14 mouse cellular contexts compared by ENCODE assay signal in genomic region chr2:93361454-93361853, GRCm38 (mm10). TPM values are rescaled to one million over a fixed set of nuclear protein-coding genes. Genes with fewer than 3 reads are reported as not detected.
DNase-seq lines count a peak whose midpoint lies in the region; ATAC-seq and TF ChIP-seq lines count a peak whose summit lies in the region.
"Had no signal": no experiment of that assay in that cellular context is flagged by ENCODE, and none has a peak within 500 bp of the region (broad histone marks: within the 10 kb centered on the region; RNA-seq: fewer than 3 reads in every experiment).

No protein-coding gene starts in this region.

- 8% methylated on average over 5 of the region's 5 CpGs for WGBS in heart, embryonic 11.5 days (ENCODE audit: insufficient replicate concordance)
- WGBS in embryonic facial prominence, embryonic 11.5 days = 16% methylated on average over 5 of the region's 5 CpGs
- WGBS in liver, embryonic 13.5 days (ENCODE audit: insufficient replicate concordance) = 16% methylated on average over 5 of the region's 5 CpGs

- no peaks in the 10 kb centered on the region for H3K4me1 ChIP-seq in heart, embryonic 11.5 days (ENCODE audit: control insufficient read depth, insufficient read depth, low read length)
- peaks cover 44% of the 10 kb centered on the region for H3K4me1 ChIP-seq in G1E (ENCODE audit: insufficient read depth, low read depth, low read length)
- H3K4me1 ChIP-seq in embryonic facial prominence, embryonic 11.5 days (ENCODE audit: control insufficient read depth, insufficient read depth, low read length) = no peaks in the 10 kb centered on the region; the same call in 1 of the 2 replicates
- peaks cover 51% of the 10 kb centered on the region for H3K4me1 ChIP-seq in liver, embryonic 13.5 days (replicated peaks)

- DNase-seq in heart, adult 11 months = peak; percentile 75
- no peak for DNase-seq in G1E (ENCODE audit: low spot score)
- DNase-seq in embryonic facial prominence, embryonic 11.5 days (ENCODE audit: low spot score) = peak; percentile 41
- peak; percentile 33 for DNase-seq in liver, embryonic 13.5 days
- no peak for DNase-seq in spleen, postnatal 14 days (ENCODE audit: low spot score in 2 of 2)
- no peak for DNase-seq in thymus, postnatal 36 days
- DNase-seq in frontal cortex, adult 2 months (ENCODE audit: extremely low spot score in 1 of 2, low spot score in 1 of 2) = no peak
- DNase-seq: gastrocnemius, postnatal 25 days; right cerebral cortex, postnatal 4 days had no signal

- no peak for TF ChIP-seq CTCF in G1E (IDR thresholded peaks at IDR 0.05; ENCODE audit: low read depth, low read length)

- peaks cover 3% of the 10 kb centered on the region; the same call in 1 of the 2 replicates for H3K27me3 ChIP-seq in heart, embryonic 11.5 days (ENCODE audit: control insufficient read depth, insufficient read depth, low read length)
- peaks cover 41% of the 10 kb centered on the region for H3K27me3 ChIP-seq in G1E (ENCODE audit: insufficient read depth, low read length)
- no peaks in the 10 kb centered on the region for H3K27me3 ChIP-seq in embryonic facial prominence, embryonic 11.5 days (ENCODE audit: control insufficient read depth, insufficient read depth, low read length)
- H3K27me3 ChIP-seq in liver, embryonic 13.5 days = no peaks in the 10 kb centered on the region

- no peaks in the 10 kb centered on the region for H3K36me3 ChIP-seq in heart, embryonic 11.5 days (ENCODE audit: control insufficient read depth, insufficient read depth, low read length)
- no peaks in the 10 kb centered on the region for H3K36me3 ChIP-seq in G1E (replicated peaks)
- H3K36me3 ChIP-seq in embryonic facial prominence, embryonic 11.5 days (replicated peaks; ENCODE audit: control insufficient read depth, insufficient read depth, low read depth, low read length) = no peaks in the 10 kb centered on the region
- H3K36me3 ChIP-seq in liver, embryonic 13.5 days = no peaks in the 10 kb centered on the region
- H3K36me3 ChIP-seq: forebrain, embryonic 10.5 days; limb, embryonic 13.5 days had no signal

- no peak overlapping the region for H3K4me3 ChIP-seq in heart, embryonic 11.5 days (ENCODE audit: low read depth, low read length)
- peak overlapping the region; percentile 38; the same call in 1 of the 2 replicates for H3K4me3 ChIP-seq in G1E (ENCODE audit: low read depth, low read length)
- H3K4me3 ChIP-seq in embryonic facial prominence, embryonic 11.5 days (ENCODE audit: low read depth, low read length) = no peak overlapping the region
- no peak overlapping the region for H3K4me3 ChIP-seq in liver, embryonic 13.5 days (replicated peaks)
- H3K4me3 ChIP-seq: forebrain, embryonic 10.5 days; limb, embryonic 13.5 days had no signal

- H3K4me2 ChIP-seq in heart, embryonic 11.5 days = no peak overlapping the region
- H3K4me2 ChIP-seq in embryonic facial prominence, embryonic 11.5 days (ENCODE audit: low read depth, low read length) = no peak overlapping the region
- H3K4me2 ChIP-seq in liver, embryonic 13.5 days = no peak overlapping the region
- H3K4me2 ChIP-seq: limb, embryonic 13.5 days had no signal

- no peaks in the 10 kb centered on the region for H3K9me3 ChIP-seq in heart, embryonic 11.5 days (replicated peaks; ENCODE audit: control insufficient read depth, low read length)
- H3K9me3 ChIP-seq in G1E (replicated peaks) = no peaks in the 10 kb centered on the region
- no peaks in the 10 kb centered on the region for H3K9me3 ChIP-seq in embryonic facial prominence, embryonic 11.5 days (replicated peaks; ENCODE audit: control insufficient read depth, low read length)
- H3K9me3 ChIP-seq in liver, embryonic 13.5 days (replicated peaks) = no peaks in the 10 kb centered on the region
- H3K9me3 ChIP-seq: forebrain, embryonic 10.5 days; limb, embryonic 13.5 days had no signal

- H3K27ac ChIP-seq in heart, embryonic 11.5 days (ENCODE audit: low read depth, low read length) = no peak overlapping the region
- H3K27ac ChIP-seq in embryonic facial prominence, embryonic 11.5 days (replicated peaks; ENCODE audit: low read depth, low read length) = no peak overlapping the region
- H3K27ac ChIP-seq in liver, embryonic 13.5 days = no peak overlapping the region
- H3K27ac ChIP-seq: forebrain, embryonic 10.5 days; hindbrain, postnatal 0 days; limb, embryonic 13.5 days; macrophage had no signal

- no peak for ATAC-seq in heart, embryonic 11.5 days (replicated peaks; ENCODE audit: insufficient number of reproducible peaks, low FRiP score, low TSS enrichment)
- no peak; the same call in 1 of the 2 replicates for ATAC-seq in G1E (ENCODE audit: extremely low read depth, insufficient number of reproducible peaks, low FRiP score, poor library complexity, severe bottlenecking)
- peak; percentile 37; the same call in 1 of the 2 replicates for ATAC-seq in embryonic facial prominence, embryonic 11.5 days (replicated peaks; ENCODE audit: insufficient number of reproducible peaks, low FRiP score, low TSS enrichment, low read depth)
- peak; percentile 54; the same call in 1 of the 2 replicates for ATAC-seq in liver, embryonic 13.5 days (ENCODE audit: low read depth)
- ATAC-seq: hindbrain, postnatal 0 days had no signal

- H3K9ac ChIP-seq in heart, embryonic 11.5 days (ENCODE audit: low read depth, low read length) = no peak overlapping the region
- no peak overlapping the region for H3K9ac ChIP-seq in embryonic facial prominence, embryonic 11.5 days (replicated peaks; ENCODE audit: low read length)
- H3K9ac ChIP-seq in liver, embryonic 13.5 days = no peak overlapping the region
- H3K9ac ChIP-seq: limb, embryonic 13.5 days had no signal

RNA-seq across cellular contexts. Expression of gene Tspan18, which starts 27.1 kb away (rescaled TPM):
- 75.5 and 84.5 TPM in 2 replicates for polyA plus RNA-seq in heart, embryonic 11.5 days (2014; fragmentation: Nextera tagmentation; extraction: Ambion mirVana)
- total RNA-seq in G1E (2014; fragmentation: Nextera tagmentation) = 9.0 and 10.6 TPM in 2 replicates
- total RNA-seq in G1E (2017) = 4.2 and 6.9 TPM in 2 replicates
- 8.5 and 10.5 TPM in 2 replicates for polyA plus RNA-seq in G1E (2012)
- 21.6 and 26.2 TPM in 2 replicates for polyA plus RNA-seq in embryonic facial prominence, embryonic 11.5 days (2014; fragmentation: Nextera tagmentation; extraction: Ambion mirVana)
- 3.7 and 3.9 TPM in 2 replicates for polyA plus RNA-seq in liver, embryonic 13.5 days (2015; fragmentation: Nextera tagmentation; extraction: Ambion mirVana)
- 4.3 TPM in 2 replicates for polyA plus RNA-seq in frontal cortex, adult 2 months (2012; rRNA removed)

Comparison
In these comparisons a context has a peak if more than half of its experiments do, and no peak if none do; other contexts are left out.
1. DNase-seq: peak in heart, adult 11 months (single experiment), embryonic facial prominence, embryonic 11.5 days (single experiment) and liver, embryonic 13.5 days (single experiment); none in G1E (single experiment), spleen, postnatal 14 days (0 of 2), thymus, postnatal 36 days (0 of 2) and frontal cortex, adult 2 months (0 of 2).
2. ATAC-seq: peak in embryonic facial prominence, embryonic 11.5 days (single experiment) and liver, embryonic 13.5 days (single experiment); none in heart, embryonic 11.5 days (single experiment) and G1E (single experiment).